16 mouse cellular contexts compared by ENCODE assay signal in genomic region chr14:87669496-87669895, GRCm38 (mm10).
"Had no signal": no experiment of that assay in that cellular context is flagged by ENCODE, and none has a peak within 500 bp of the region (broad histone marks: within the 10 kb centered on the region; RNA-seq: fewer than 3 reads in every experiment).

No protein-coding gene starts in this region.

- H3K4me1 ChIP-seq: neural tube, embryonic 13.5 days; neural tube, embryonic 15.5 days; stomach, embryonic 15.5 days had no signal

- DNase-seq: retina, postnatal 1 day; right cerebral cortex, adult 18-20 months; right cerebral cortex, postnatal 14 days; right cerebral cortex, postnatal 25 days; right cerebral cortex, postnatal 4 days; spleen, adult 18-20 months; thymus, adult 18-20 months; thymus, adult 2 months; thymus, postnatal 14 days; thymus, postnatal 25 days; thymus, postnatal 36 days; thymus, postnatal 4 days had no signal

- H3K4me3 ChIP-seq: neural tube, embryonic 13.5 days; neural tube, embryonic 15.5 days; stomach, embryonic 15.5 days had no signal

- H3K36me3 ChIP-seq: neural tube, embryonic 13.5 days; neural tube, embryonic 15.5 days; stomach, embryonic 15.5 days had no signal

- H3K9me3 ChIP-seq: neural tube, embryonic 13.5 days; neural tube, embryonic 15.5 days; stomach, embryonic 15.5 days had no signal

- H3K27me3 ChIP-seq: neural tube, embryonic 13.5 days; neural tube, embryonic 15.5 days; stomach, embryonic 15.5 days had no signal

- H3K9ac ChIP-seq: neural tube, embryonic 13.5 days; neural tube, embryonic 15.5 days; stomach, embryonic 15.5 days had no signal

- H3K27ac ChIP-seq: neural tube, embryonic 13.5 days; neural tube, embryonic 15.5 days; stomach, embryonic 15.5 days; stomach, postnatal 0 days had no signal

- H3K4me2 ChIP-seq: neural tube, embryonic 13.5 days; neural tube, embryonic 15.5 days; stomach, embryonic 15.5 days had no signal
